Mouse (Mus musculus): ENCODE results near the gene Inca1. TPM values are rescaled to one million over a fixed set of nuclear protein-coding genes. Genes with fewer than 3 reads are reported as not detected.

Gene Inca1
- polyA plus RNA-seq, 1 experiment from 2014 or later = 1.3 TPM

DNA sequence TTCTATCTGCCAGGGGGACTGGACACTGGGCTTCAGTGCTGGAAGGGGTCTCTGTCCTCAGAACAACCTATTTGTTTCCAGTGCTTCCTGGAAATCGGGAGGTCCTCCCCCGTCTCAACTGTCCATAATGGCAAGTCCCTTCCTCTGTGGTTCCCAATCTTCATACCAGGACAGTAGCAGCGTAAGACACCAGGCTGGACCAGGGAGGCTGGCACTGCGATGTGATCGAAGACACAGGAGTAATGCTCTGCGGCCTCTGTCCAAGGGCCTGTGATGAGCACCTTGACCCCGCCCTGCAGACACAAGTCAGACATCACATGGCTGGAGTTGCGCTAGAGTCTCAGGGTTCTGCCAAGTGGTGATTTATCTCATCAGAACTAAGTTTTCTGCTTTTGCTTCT, 20.6 kb downstream of the Inca1 start:
- DNase-seq (ENCODE audit: low spot score, missing footprints) = no peak
- Histone ChIP-seq H3K9me3 (ENCODE audit: control insufficient read depth, low read length) (no peaks in the 10 kb centered on the region), H3K36me3 (ENCODE audit: control insufficient read depth, insufficient read depth, low read length) (peaks cover 2% of the 10 kb centered on the region; the same call in 1 of the 2 replicates), H3K4me1 (ENCODE audit: control insufficient read depth, insufficient read depth, low read length) (peaks cover 9% of the 10 kb centered on the region), H3K9ac (ENCODE audit: low read length) (no peak overlapping the region), H3K27ac (ENCODE audit: low read depth, low read length) (no peak overlapping the region), H3K4me3 (ENCODE audit: low read depth, low read length) (no peak overlapping the region), H3K27me3 (ENCODE audit: control insufficient read depth, insufficient read depth, low read length) (no peaks in the 10 kb centered on the region), H3K4me2 (no peak overlapping the region)
- 93% methylated on average over 8 of the region's 8 CpGs for WGBS
- ATAC-seq (ENCODE audit: low FRiP score) = no peak

DNA sequence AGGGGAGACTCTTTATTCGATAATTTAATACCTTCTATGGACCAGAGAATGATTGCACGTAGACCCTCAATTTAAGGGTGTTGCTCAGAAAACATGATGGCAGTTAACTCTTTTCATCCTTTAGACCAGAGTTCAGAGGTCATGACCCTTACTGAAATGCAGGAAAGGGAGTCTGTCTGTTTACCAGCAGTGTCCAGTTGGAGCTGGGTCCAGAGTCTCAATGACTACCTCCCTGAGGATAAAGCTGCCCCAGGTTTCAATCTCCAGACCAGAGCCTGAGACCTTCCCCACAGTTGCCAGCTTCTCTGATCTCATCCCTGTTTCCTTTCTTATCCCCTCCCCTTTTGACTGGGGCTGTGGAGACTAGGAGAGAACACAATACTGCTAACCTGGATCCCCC, 21.4 kb downstream of the Inca1 start:
- 83% methylated on average over 2 of the region's 2 CpGs for WGBS
- H3K36me3 ChIP-seq (ENCODE audit: control insufficient read depth, insufficient read depth, low read length) = peaks cover 1% of the 10 kb centered on the region; the same call in 1 of the 2 replicates
- H3K9me3 ChIP-seq (ENCODE audit: control insufficient read depth, low read length) = no peaks in the 10 kb centered on the region
- H3K9ac ChIP-seq (ENCODE audit: low read length) = no peak overlapping the region
- peaks cover 9% of the 10 kb centered on the region for H3K4me1 ChIP-seq (ENCODE audit: control insufficient read depth, insufficient read depth, low read length)
- no peak for ATAC-seq (ENCODE audit: low FRiP score)
- H3K4me3 ChIP-seq (ENCODE audit: low read depth, low read length) = no peak overlapping the region
- no peaks in the 10 kb centered on the region for H3K27me3 ChIP-seq (ENCODE audit: control insufficient read depth, insufficient read depth, low read length)
- no peak overlapping the region for H3K27ac ChIP-seq (ENCODE audit: low read depth, low read length)
- H3K4me2 ChIP-seq = no peak overlapping the region
- peak; percentile 66 for DNase-seq (ENCODE audit: low spot score, missing footprints)

DNA sequence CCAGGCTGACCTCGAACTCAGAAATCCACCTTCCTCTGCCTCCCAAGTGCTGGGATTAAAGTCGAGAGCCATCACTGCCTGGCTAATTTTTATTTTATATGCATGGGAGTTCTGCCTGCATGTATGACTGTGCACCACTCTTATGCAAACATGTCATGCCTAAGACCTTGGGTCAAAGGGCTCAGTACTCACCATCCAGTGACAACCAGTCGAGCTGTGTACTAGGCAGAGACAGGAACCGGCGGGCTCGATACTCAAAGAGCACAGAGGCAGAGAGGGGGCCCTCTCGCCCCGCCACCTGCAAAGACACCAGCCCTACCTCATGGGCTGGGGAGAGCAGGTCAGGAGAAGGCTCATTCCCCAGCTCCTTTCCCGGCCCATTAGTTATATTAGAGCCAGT, 21.9 kb downstream of the Inca1 start:
- no peaks in the 10 kb centered on the region for H3K9me3 ChIP-seq (ENCODE audit: control insufficient read depth, low read length)
- no peaks in the 10 kb centered on the region for H3K27me3 ChIP-seq (ENCODE audit: control insufficient read depth, insufficient read depth, low read length)
- H3K36me3 ChIP-seq (ENCODE audit: control insufficient read depth, insufficient read depth, low read length) = no peaks in the 10 kb centered on the region
- ATAC-seq (ENCODE audit: low FRiP score) = no peak
- 81% methylated on average over 9 of the region's 9 CpGs for WGBS
- no peak overlapping the region for H3K9ac ChIP-seq (ENCODE audit: low read length)
- no peak overlapping the region for H3K4me3 ChIP-seq (ENCODE audit: low read depth, low read length)
- no peak for DNase-seq (ENCODE audit: low spot score, missing footprints)
- H3K27ac ChIP-seq (ENCODE audit: low read depth, low read length) = no peak overlapping the region
- H3K4me1 ChIP-seq (ENCODE audit: control insufficient read depth, insufficient read depth, low read length) = peaks cover 9% of the 10 kb centered on the region
- no peak overlapping the region for H3K4me2 ChIP-seq

DNA sequence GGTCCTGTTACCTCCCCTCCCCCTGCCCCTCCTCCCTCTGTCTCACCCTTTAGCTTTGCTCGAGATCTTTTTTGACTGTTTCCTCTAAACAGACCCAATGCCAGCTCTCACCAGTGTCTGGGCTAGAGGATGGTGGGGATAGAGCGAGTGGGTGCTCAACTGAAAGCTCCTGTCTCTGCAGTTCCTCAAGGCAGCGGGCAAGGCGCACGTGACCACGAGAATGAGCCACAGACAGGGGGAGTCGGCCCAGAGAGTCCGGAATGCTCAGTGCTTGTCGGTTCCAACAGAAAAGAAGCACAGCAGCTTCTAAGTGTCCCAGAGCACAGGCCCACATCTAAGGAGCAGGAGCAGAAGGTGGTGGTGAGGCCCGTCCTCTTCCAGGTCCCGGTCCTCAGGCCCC, 25.5 kb downstream of the Inca1 start:
- H3K4me2 ChIP-seq = no peak overlapping the region
- 62% methylated on average over 11 of the region's 11 CpGs for WGBS
- peak; percentile 82 for DNase-seq (ENCODE audit: low spot score, missing footprints)

DNA sequence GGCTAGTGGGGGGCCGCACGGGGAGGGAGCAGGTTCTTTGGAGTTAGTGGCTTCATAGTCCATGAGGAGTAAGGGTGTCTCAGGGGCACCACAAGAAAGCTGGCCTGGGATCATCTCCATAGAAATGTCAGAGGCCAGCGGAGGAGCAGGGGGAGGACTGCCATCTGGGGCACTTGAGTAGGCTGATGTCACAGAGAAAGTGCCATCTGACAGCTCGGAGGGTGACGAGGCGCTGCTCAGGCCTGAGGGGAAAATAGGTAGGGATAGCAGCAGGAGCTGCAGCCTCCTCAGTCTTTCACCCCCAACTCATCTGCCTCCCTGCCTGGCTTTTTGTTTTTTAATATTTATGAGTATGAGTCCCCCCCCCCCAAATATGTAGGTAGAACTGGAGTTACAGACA, 25.9 kb downstream of the Inca1 start:
- 59% methylated on average over 6 of the region's 6 CpGs for WGBS
- Histone ChIP-seq H3K4me1 (ENCODE audit: control insufficient read depth, insufficient read depth, low read length) (peaks cover 12% of the 10 kb centered on the region), H3K9me3 (ENCODE audit: control insufficient read depth, low read length) (no peaks in the 10 kb centered on the region), H3K27ac (ENCODE audit: low read depth, low read length) (no peak overlapping the region), H3K9ac (ENCODE audit: low read length) (no peak overlapping the region), H3K36me3 (ENCODE audit: control insufficient read depth, insufficient read depth, low read length) (0 out of 2 replicates have a peak, but pooled peaks cover 3% of the 10 kb centered on the region), H3K27me3 (ENCODE audit: control insufficient read depth, insufficient read depth, low read length) (no peaks in the 10 kb centered on the region), H3K4me3 (ENCODE audit: low read depth, low read length) (no peak overlapping the region), H3K4me2 (no peak overlapping the region)
- DNase-seq (ENCODE audit: low spot score, missing footprints) = peak; percentile 80
- ATAC-seq (ENCODE audit: low FRiP score) = no peak

More for the DNA sequence above, 25.5 kb downstream of the Inca1 start:
- Histone ChIP-seq H3K4me1 (ENCODE audit: control insufficient read depth, insufficient read depth, low read length) (peaks cover 12% of the 10 kb centered on the region), H3K27ac (ENCODE audit: low read depth, low read length) (no peak overlapping the region), H3K9me3 (ENCODE audit: control insufficient read depth, low read length) (no peaks in the 10 kb centered on the region), H3K9ac (ENCODE audit: low read length) (no peak overlapping the region), H3K36me3 (ENCODE audit: control insufficient read depth, insufficient read depth, low read length) (0 out of 2 replicates have a peak, but pooled peaks cover 3% of the 10 kb centered on the region), H3K4me3 (ENCODE audit: low read depth, low read length) (no peak overlapping the region), H3K27me3 (ENCODE audit: control insufficient read depth, insufficient read depth, low read length) (no peaks in the 10 kb centered on the region)
- no peak for ATAC-seq (ENCODE audit: low FRiP score)

DNA sequence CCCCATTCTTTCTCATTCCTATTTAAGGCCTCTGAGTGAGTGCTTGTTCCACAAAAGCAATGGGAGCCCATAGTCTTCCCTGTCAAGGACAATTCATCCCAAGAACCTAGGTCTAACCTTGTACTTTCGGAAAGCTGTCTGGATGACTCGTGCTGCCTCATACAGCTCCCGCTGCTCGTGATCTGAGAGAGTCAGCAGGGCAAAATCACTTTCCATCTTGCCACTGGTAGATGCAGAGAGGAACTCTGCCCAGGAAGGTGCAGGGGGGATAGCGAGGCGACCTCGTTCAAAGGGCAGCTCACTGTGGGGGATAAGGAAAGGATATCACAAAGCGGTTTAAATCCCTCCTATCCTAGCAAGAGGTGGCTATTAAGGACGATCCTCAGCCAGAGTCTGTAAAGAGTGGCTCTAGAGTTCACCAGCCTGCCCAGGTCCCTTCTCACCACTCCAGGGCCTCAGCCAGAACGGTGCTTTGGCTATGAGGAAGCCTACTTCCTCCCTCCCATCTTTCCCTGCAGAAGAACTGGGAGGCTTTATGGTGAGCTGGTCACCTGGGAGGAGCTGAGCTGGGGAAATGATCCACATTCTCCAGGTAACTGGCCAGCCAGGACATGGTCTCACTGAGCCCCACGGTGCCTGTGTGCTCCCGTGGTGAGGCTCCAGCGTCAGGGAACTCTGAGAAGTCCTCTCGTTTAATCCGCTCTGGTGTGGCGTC, 28.5 kb downstream of the Inca1 start:
- ATAC-seq (ENCODE audit: low FRiP score) (no peak), DNase-seq (ENCODE audit: low spot score, missing footprints) (peak; percentile 8)
- WGBS = 73% methylated on average over 16 of the region's 16 CpGs
- Histone ChIP-seq H3K27me3 (ENCODE audit: control insufficient read depth, insufficient read depth, low read length) (no peaks in the 10 kb centered on the region), H3K4me3 (ENCODE audit: low read depth, low read length) (no peak overlapping the region), H3K4me2 (no peak overlapping the region), H3K27ac (ENCODE audit: low read depth, low read length) (no peak overlapping the region), H3K4me1 (ENCODE audit: control insufficient read depth, insufficient read depth, low read length) (peaks cover 19% of the 10 kb centered on the region), H3K36me3 (ENCODE audit: control insufficient read depth, insufficient read depth, low read length) (0 out of 2 replicates have a peak, but pooled peaks cover 3% of the 10 kb centered on the region), H3K9me3 (ENCODE audit: control insufficient read depth, low read length) (no peaks in the 10 kb centered on the region), H3K9ac (ENCODE audit: low read length) (no peak overlapping the region)

DNA sequence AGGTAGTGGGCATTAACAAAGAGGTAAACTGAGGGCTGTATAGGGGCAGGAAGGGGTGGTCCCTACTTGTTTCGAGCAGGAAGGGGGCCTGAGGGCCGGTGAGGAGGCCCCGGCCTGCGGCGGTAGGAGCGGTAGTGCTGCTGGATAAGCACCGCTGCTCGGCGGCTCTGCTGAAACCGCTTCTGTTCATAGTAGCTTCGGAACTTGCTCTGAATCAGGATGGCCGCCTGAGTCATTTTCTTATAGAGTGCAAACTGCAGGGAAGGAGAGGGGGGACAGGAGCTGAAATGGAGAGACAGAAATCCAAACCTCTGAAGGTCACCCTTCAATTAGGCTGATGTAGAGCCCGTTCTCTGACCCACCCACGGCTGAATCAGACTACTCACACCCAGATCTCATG, 29.5 kb downstream of the Inca1 start:
- ATAC-seq (ENCODE audit: low FRiP score) (no peak), DNase-seq (ENCODE audit: low spot score, missing footprints) (no peak)
- Histone ChIP-seq H3K4me2 (peak overlapping the region; percentile 97), H3K9ac (ENCODE audit: low read length) (peak overlapping the region; percentile 87), H3K27ac (ENCODE audit: low read depth, low read length) (peak overlapping the region; percentile 94), H3K9me3 (ENCODE audit: control insufficient read depth, low read length) (no peaks in the 10 kb centered on the region), H3K4me3 (ENCODE audit: low read depth, low read length) (peak overlapping the region; percentile 58), H3K4me1 (ENCODE audit: control insufficient read depth, insufficient read depth, low read length) (peaks cover 19% of the 10 kb centered on the region), H3K27me3 (ENCODE audit: control insufficient read depth, insufficient read depth, low read length) (no peaks in the 10 kb centered on the region), H3K36me3 (ENCODE audit: control insufficient read depth, insufficient read depth, low read length) (0 out of 2 replicates have a peak, but pooled peaks cover 3% of the 10 kb centered on the region)
- 47% methylated on average over 14 of the region's 14 CpGs for WGBS

GRCm38 (mm10) chr11:70669582-70670345, 30.2 kb downstream of the Inca1 start:
- no peaks in the 10 kb centered on the region for H3K27me3 ChIP-seq (ENCODE audit: control insufficient read depth, insufficient read depth, low read length)
- peak; percentile 97 for DNase-seq (ENCODE audit: low spot score, missing footprints)
- ATAC-seq (ENCODE audit: low FRiP score) = peak; percentile 36
- under 1% methylated on average over 31 of the region's 31 CpGs for WGBS
- no peaks in the 10 kb centered on the region for H3K9me3 ChIP-seq (ENCODE audit: control insufficient read depth, low read length)
- peak overlapping the region; percentile 58 for H3K4me3 ChIP-seq (ENCODE audit: low read depth, low read length)
- H3K27ac ChIP-seq (ENCODE audit: low read depth, low read length) = peak overlapping the region; percentile 94
- H3K9ac ChIP-seq (ENCODE audit: low read length) = peak overlapping the region; percentile 87
- peaks cover 19% of the 10 kb centered on the region for H3K4me1 ChIP-seq (ENCODE audit: control insufficient read depth, insufficient read depth, low read length)
- H3K36me3 ChIP-seq (ENCODE audit: control insufficient read depth, insufficient read depth, low read length) = 0 out of 2 replicates have a peak, but pooled peaks cover 7% of the 10 kb centered on the region
- peak overlapping the region; percentile 97 for H3K4me2 ChIP-seq

Measured in midbrain, embryonic 11.5 days (tissue).